Mouse (Mus musculus): Measurements from ENCODE around the gene Btf3. TPM values are rescaled to one million over a fixed set of nuclear protein-coding genes. Genes with fewer than 3 reads are reported as not detected.

Btf3 gene
- total RNA-seq, 2 experiments from 2014 or later = 160 to 170 TPM

DNA sequence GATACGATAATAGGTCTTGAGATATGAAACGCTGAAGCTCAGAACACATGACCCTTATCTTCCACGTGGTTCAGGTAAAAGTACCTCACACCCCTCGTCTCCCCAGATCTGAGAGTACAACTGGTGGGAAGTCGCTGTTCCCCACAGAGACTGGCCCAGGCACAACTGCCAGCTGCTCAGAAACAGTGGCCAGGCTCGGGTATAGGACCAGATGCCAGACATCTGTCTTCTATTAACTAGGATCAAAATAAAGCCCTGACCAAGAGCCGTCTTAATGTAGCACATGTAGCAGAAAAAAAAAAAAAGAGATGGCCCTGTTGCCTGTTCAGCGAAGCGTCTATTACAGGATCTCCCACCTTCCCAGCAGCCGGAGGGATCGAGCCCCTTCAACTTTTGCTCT, 8.2 kb upstream of the Btf3 start:
- intact Hi-C loops (cut with DNase I) = no loop called here
- no peak overlapping the region for H3K4me3 ChIP-seq
- DNase-seq (ENCODE audit: extremely low spot score in 1 of 2, low spot score in 2 of 2) = no peak
- no peak overlapping the region for H3K27ac ChIP-seq
- TF ChIP-seq CTCF (IDR thresholded peaks at IDR 0.05) = no peak

DNA sequence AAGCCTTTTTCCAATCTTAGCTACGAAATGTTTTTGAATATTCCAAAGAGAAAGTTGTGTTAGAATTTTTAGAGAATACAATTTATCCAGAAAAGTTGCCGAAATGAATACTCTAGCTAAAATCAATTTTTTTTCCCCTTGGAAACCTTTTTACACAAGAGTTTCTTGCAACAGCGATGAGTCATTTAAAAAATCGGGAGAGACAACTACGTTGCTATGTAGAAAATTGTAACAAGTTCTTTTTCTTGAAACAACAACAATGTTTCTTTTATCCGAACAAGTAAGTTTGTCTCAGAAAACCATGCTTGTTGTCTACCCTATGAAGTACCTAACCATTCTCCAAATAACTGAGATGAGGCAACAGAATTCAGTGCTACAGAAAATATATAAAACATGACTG, 1.1 kb upstream of the Btf3 start:
- H3K27ac ChIP-seq = no peak overlapping the region
- no peak for TF ChIP-seq CTCF (IDR thresholded peaks at IDR 0.05)
- intact Hi-C loops (cut with DNase I) = loop anchor here (10.0 kb wide), 1 partner anchor 407 kb away; no protein-coding TSS in a partner anchor
- DNase-seq (ENCODE audit: extremely low spot score in 1 of 2, low spot score in 2 of 2) = no peak
- H3K4me3 ChIP-seq = peak overlapping the region; percentile 88

DNA sequence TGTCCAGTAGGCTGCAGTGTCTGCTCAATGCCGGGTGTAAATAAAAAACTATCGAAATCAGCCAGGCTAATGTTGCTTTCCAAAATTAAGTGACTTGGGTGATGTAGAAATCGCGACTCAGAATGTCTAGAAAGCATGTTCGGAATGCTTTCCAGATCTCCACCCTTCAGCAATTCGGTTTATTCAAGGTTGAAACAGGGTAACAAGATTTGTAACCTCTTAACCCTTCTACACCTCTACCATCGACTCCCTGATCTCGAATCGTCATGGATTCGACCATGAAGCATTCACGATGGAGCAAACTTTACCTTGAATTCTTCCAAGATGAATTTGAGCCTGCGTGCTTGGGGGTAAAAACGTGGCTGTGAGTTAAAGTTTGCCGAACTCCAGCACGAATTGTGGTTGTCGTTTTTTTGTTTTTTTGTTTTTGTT, 456 bp upstream of the Btf3 start:
- no peak for DNase-seq (ENCODE audit: extremely low spot score in 1 of 2, low spot score in 2 of 2)
- TF ChIP-seq CTCF (IDR thresholded peaks at IDR 0.05) = no peak
- H3K4me3 ChIP-seq = peak overlapping the region; percentile 88
- H3K27ac ChIP-seq = peak overlapping the region; percentile 90
- intact Hi-C loops (cut with DNase I) = loop anchor here (10.0 kb wide), 1 partner anchor 408 kb away; no protein-coding TSS in a partner anchor

DNA sequence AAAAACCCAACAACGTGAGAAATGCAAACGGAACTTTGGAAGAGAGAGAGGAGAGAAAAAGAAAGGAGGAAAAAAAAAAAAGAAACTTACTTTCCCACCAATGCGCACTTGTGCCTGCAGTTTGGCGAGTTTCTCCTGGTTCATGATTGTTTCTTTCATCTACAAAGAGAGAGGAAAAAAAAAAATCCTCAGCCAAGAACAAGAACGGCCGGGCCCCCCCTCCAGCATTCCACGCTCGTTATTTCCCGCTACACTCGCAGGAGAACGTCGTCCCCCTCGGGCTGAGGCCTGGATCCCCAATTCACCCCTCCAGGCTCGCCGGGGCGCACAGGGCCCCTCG, 696 bp downstream of the Btf3 start:
- DNase-seq (ENCODE audit: extremely low spot score in 1 of 2, low spot score in 2 of 2) = no peak
- no peak for TF ChIP-seq CTCF (IDR thresholded peaks at IDR 0.05)
- no peak overlapping the region; the same call in 1 of the 2 replicates for H3K27ac ChIP-seq
- intact Hi-C loops (cut with DNase I) = loop anchor here (1.0 to 10.0 kb wide), 2 partner anchors 53 to 409 kb away; partner anchors contain the start of genes Ankra2 and Utp15
- H3K4me3 ChIP-seq = peak overlapping the region; percentile 88

DNA sequence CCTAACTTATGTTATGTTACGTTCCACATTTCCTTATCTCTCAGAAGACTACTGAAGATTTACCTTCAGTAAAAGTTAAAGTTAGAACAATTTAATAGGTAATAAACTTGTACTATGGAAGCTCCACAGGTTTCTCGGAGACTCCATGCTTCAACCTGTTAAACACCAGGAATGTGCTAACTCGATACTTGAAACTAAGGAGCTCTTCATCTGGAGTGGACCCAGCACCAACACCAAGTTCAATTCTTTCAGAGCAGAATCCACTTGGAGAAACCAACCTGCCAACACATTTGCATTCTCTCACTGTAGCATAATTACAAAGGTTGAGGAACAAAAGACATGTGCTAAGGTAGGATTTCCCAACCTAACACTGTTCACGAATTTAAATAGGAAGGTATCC, 1.7 kb downstream of the Btf3 start:
- Histone ChIP-seq H3K27ac (no peak overlapping the region), H3K4me3 (no peak overlapping the region)
- intact Hi-C loops (cut with DNase I) = loop anchor here (10.0 kb wide), 1 partner anchor 410 kb away; no protein-coding TSS in a partner anchor
- no peak for TF ChIP-seq CTCF (IDR thresholded peaks at IDR 0.05)
- no peak for DNase-seq (ENCODE audit: extremely low spot score in 1 of 2, low spot score in 2 of 2)

DNA sequence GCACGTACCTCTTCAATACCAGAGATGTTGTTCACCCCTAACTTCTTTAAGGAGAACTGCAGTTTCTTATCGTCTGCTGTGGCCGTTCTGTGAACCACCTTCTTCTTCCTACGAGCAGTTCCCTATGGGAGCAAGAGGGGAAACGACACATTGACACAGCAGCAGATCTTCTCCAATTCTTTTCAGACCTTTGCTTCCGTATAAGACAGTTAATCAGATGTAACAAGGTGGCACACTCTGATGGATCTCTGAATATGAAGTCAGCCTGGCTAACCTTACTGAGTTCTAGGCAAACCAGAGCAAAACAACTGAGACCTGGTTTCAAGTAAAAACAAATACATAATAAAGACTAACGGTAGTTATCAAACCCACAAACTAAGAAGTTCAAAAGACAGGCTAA, 3.2 kb downstream of the Btf3 start:
- Histone ChIP-seq H3K27ac (no peak overlapping the region), H3K4me3 (no peak overlapping the region)
- intact Hi-C loops (cut with DNase I) = loop anchor here (10.0 kb wide), 1 partner anchor 411 kb away; no protein-coding TSS in a partner anchor
- no peak for TF ChIP-seq CTCF (IDR thresholded peaks at IDR 0.05)
- no peak for DNase-seq (ENCODE audit: extremely low spot score in 1 of 2, low spot score in 2 of 2)

DNA sequence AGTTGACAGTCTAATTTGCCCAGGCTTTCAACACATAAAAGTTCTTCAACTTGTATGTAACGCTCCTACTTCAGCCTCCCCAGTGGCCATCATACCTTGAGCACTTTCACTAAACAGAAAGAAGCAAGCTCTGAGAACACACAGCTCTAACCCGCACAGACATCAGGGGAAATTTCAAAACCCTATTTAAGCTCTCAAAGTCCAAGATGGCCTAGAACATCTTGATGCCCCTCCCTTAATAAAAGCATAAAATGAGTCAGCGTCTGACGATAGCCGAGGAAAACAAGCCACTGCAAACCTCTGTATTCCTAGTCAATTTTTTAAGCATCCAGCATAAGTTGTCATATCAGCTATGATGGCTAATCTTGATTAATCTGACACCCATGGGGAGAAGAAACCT, 5.2 kb downstream of the Btf3 start:
- TF ChIP-seq CTCF (IDR thresholded peaks at IDR 0.05) = no peak
- Histone ChIP-seq H3K4me3 (no peak overlapping the region), H3K27ac (no peak overlapping the region)
- no peak for DNase-seq (ENCODE audit: extremely low spot score in 1 of 2, low spot score in 2 of 2)
- intact Hi-C loops (cut with DNase I) = loop anchor here (10.0 kb wide), 1 partner anchor 413 kb away; no protein-coding TSS in a partner anchor

DNA sequence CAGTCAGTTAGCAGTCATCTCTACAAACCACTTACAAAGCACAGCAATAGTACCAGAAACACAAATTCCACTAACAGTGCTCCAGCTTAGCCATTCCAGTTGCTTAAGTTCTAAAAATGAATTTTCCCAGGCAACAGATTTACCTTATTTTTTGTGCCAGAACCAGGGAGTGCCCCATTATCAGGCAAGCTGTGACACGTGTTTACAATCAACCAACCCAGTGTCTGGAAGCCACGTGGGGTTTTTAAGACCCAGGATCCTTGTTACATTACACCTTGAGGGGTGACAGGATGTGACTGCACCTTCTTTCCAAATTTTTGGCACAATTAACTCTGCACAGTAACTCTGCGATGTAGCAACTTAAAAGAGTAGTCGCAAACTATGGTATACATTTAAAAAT, 8.1 kb downstream of the Btf3 start:
- no peak for TF ChIP-seq CTCF (IDR thresholded peaks at IDR 0.05)
- intact Hi-C loops (cut with DNase I) = no loop called here
- no peak for DNase-seq (ENCODE audit: extremely low spot score in 1 of 2, low spot score in 2 of 2)

DNA sequence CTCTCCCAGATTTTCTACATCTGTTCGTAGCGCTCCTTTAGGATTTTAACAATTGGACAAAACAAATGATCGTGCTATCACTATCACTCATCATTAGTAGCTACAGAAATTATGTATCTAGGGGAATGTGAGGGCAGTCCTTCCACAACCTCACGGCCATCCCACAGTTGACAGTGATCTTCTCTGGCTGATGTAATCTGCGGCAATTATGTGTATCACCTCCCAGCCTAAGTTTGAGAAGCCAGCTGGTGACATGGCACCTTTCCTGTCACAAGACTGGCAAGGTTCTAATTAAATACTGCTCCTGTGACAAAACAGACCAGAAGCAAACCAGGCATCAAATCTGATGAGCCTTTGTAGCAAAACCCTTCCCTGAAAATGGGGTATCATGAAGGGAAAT, 8.8 kb downstream of the Btf3 start:
- no peak for DNase-seq (ENCODE audit: extremely low spot score in 1 of 2, low spot score in 2 of 2)
- H3K4me3 ChIP-seq = no peak overlapping the region
- TF ChIP-seq CTCF (IDR thresholded peaks at IDR 0.05) = no peak
- no peak overlapping the region for H3K27ac ChIP-seq
- intact Hi-C loops (cut with DNase I) = no loop called here

More for the DNA sequence above, 8.1 kb downstream of the Btf3 start:
- Histone ChIP-seq H3K4me3 (no peak overlapping the region), H3K27ac (no peak overlapping the region)

DNA sequence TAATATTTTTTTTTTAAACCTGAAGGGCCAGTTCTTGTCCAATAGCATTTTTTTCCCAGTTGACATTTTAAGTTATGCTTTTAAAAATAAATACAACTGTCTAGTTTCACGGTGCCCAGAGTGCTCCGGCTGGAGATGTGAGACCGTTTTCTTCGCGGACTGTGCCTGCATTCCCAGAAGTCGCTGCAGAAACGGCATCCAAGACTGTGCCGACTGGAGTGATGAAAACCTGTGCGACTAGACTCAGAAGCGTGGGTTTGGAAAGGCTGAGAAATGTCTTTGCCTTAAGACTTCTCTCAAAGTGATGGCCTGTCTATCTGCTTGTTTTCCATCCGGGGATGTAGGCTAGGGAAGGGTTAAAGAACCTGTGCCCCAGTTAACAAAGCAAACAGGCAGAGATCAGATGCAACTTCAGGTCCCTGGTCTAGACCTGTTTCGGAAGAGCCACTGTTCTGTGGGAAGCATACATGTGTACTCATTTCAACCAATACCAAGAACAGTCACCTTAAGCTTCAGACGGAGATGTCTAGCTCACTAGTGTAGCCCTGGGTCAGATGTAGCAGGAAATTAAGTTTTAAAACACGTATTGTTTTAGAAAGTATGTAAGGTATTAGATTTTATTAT, 9.8 kb downstream of the Btf3 start:
- intact Hi-C loops (cut with DNase I) = no loop called here
- TF ChIP-seq CTCF (IDR thresholded peaks at IDR 0.05) = no peak
- peak in 1 of 2 experiments; percentile 19 for DNase-seq (ENCODE audit: extremely low spot score in 1 of 2, low spot score in 2 of 2)
- Histone ChIP-seq H3K27ac (no peak overlapping the region), H3K4me3 (no peak overlapping the region)

DNA sequence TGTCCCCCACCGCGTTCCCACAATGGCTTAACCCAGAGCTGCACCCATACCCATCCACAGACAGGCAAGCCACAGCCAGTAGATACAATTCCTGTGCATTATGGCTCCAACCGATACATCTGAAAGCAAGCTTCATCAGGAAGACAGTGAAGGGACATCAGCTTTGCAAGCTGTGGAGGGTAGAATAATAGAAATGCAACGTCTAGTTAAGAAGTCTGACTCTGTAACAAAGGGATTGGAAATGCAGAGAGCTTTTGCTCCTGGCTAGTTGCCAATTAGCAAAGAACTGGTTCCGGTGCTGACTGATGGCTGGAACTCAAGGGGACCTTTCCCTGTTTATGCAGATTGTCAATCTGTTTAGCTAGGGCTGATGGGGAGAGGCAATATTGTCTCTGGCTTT, 10.4 kb downstream of the Btf3 start:
- no peak for TF ChIP-seq CTCF (IDR thresholded peaks at IDR 0.05)
- intact Hi-C loops (cut with DNase I) = no loop called here
- DNase-seq (ENCODE audit: extremely low spot score in 1 of 2, low spot score in 2 of 2) = no peak
- Histone ChIP-seq H3K4me3 (no peak overlapping the region), H3K27ac (no peak overlapping the region)

DNA sequence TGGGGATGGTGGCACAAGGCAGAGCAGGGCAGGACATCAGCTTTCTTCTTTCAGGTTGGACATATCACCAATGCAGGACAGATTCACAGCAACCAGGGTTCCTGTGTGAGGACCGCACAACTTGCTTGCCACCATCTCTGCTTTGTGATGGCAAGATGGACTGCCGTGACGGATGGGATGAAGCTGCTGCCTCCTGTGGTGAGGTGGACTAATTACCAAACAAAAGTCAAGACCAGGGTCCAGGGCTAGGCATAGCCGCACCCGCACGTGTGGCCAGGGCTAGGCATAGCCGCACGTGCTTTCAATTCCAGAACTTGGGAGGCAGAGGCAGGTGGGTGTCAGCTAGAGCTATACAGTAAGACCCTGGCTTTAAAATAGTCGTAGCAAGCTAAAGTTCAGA, 11.5 kb downstream of the Btf3 start:
- DNase-seq (ENCODE audit: extremely low spot score in 1 of 2, low spot score in 2 of 2) = no peak
- H3K27ac ChIP-seq = no peak overlapping the region
- intact Hi-C loops (cut with DNase I) = no loop called here
- no peak overlapping the region for H3K4me3 ChIP-seq
- no peak; the same call in 1 of the 2 replicates for TF ChIP-seq CTCF (IDR thresholded peaks at IDR 0.05)
